In genomic region chr19:6334673-6335457, GRCm38 (mm10) we compare ENCODE assay signal across 8 mouse cellular contexts. TPM values are rescaled to one million over a fixed set of nuclear protein-coding genes. Genes with fewer than 3 reads are reported as not detected.
DNase-seq lines count a peak whose midpoint lies in the region; ATAC-seq and TF ChIP-seq lines count a peak whose summit lies in the region.

Men1 (plus strand) TSS chr19:6334979.

- peaks cover 13% of the 10 kb centered on the region for H3K79me3 ChIP-seq in C2C12 (ENCODE audit: low read depth)

- peak within 1 kb of the TSS; percentile 91 for H3K4me2 ChIP-seq in heart, embryonic 11.5 days
- peak within 1 kb of the TSS; percentile 94 for H3K4me2 ChIP-seq in kidney, embryonic 16.5 days (replicated peaks; ENCODE audit: low read depth, low read length)
- H3K4me2 ChIP-seq in myocyte (ENCODE audit: low read depth): peak within 1 kb of the TSS; percentile 95

- TF ChIP-seq POLR2A in brain, embryonic 14.5 days (IDR thresholded peaks at IDR 0.05; ENCODE audit: borderline replicate concordance, extremely low read depth, insufficient read depth, insufficient read length, poor library complexity, severe bottlenecking): peak; percentile 68; the same call in 1 of the 2 replicates
- peak; percentile 55; the same call in 1 of the 2 replicates for TF ChIP-seq POLR2A in liver, adult 2 months (IDR thresholded peaks at IDR 0.05; ENCODE audit: extremely low read depth, insufficient read depth, low read length)
- peak; percentile 54 for TF ChIP-seq POLR2A in myocyte (IDR thresholded peaks at IDR 0.05; ENCODE audit: insufficient read length, low read depth)

- peak within 1 kb of the TSS; percentile 89 for H3K4me3 ChIP-seq in C2C12 (ENCODE audit: insufficient read depth, poor library complexity, severe bottlenecking)
- H3K4me3 ChIP-seq in erythroblast, embryonic 14.5 days (replicated peaks): peak within 1 kb of the TSS; percentile 80
- H3K4me3 ChIP-seq in heart, embryonic 11.5 days (ENCODE audit: low read depth, low read length): peak within 1 kb of the TSS; percentile 89
- H3K4me3 ChIP-seq in kidney, embryonic 16.5 days (ENCODE audit: low read length): peak within 1 kb of the TSS; percentile 87
- H3K4me3 ChIP-seq in liver, adult 2 months (ENCODE audit: insufficient read depth, low read depth, low read length): peak within 1 kb of the TSS; percentile 79
- H3K4me3 ChIP-seq in myocyte: peak within 1 kb of the TSS; percentile 82

- H3K27me3 ChIP-seq in C2C12 (ENCODE audit: control insufficient read depth, insufficient read depth, insufficient read length) (no peaks in the 10 kb centered on the region), myocyte (ENCODE audit: control insufficient read depth, insufficient read depth, insufficient read length) (no peaks in the 10 kb centered on the region)
- no peaks in the 10 kb centered on the region for H3K27me3 ChIP-seq in erythroblast, embryonic 14.5 days (ENCODE audit: control insufficient read depth)
- no peaks in the 10 kb centered on the region for H3K27me3 ChIP-seq in heart, embryonic 11.5 days (ENCODE audit: control insufficient read depth, insufficient read depth, low read length)
- no peaks in the 10 kb centered on the region for H3K27me3 ChIP-seq in kidney, embryonic 16.5 days (ENCODE audit: insufficient read depth, low read length)
- no peaks in the 10 kb centered on the region for H3K27me3 ChIP-seq in liver, adult 2 months (ENCODE audit: control insufficient read depth, insufficient read depth, low read length)
- no peaks in the 10 kb centered on the region for H3K27me3 ChIP-seq in splenic B cell, adult 2 months (ENCODE audit: control insufficient read depth, insufficient read depth, low read length, poor library complexity, severe bottlenecking)

- H3K79me2 ChIP-seq in C2C12 (ENCODE audit: control insufficient read depth, insufficient read depth) (peaks cover 28% of the 10 kb centered on the region), myocyte (ENCODE audit: control insufficient read depth, insufficient read depth) (peaks cover 16% of the 10 kb centered on the region)
- peaks cover 3% of the 10 kb centered on the region; the same call in 1 of the 2 replicates for H3K79me2 ChIP-seq in liver, adult 2 months (ENCODE audit: control insufficient read depth, insufficient read depth, low read length)

- H3K27ac ChIP-seq in heart, embryonic 11.5 days (ENCODE audit: low read depth, low read length): peak within 1 kb of the TSS; percentile 66
- peak within 1 kb of the TSS; percentile 82 for H3K27ac ChIP-seq in kidney, embryonic 16.5 days (ENCODE audit: low read length)
- peak within 1 kb of the TSS; percentile 92 for H3K27ac ChIP-seq in liver, adult 2 months (replicated peaks; ENCODE audit: insufficient read depth, low read depth, low read length)

- no peaks in the 10 kb centered on the region for H3K9me3 ChIP-seq in erythroblast, embryonic 14.5 days (ENCODE audit: control insufficient read depth, low read length)
- H3K9me3 ChIP-seq in heart, embryonic 11.5 days (replicated peaks; ENCODE audit: control insufficient read depth, low read length): no peaks in the 10 kb centered on the region
- H3K9me3 ChIP-seq in kidney, embryonic 16.5 days (ENCODE audit: low read length): no peaks in the 10 kb centered on the region

- peak; percentile 80 for ATAC-seq in heart, embryonic 11.5 days (replicated peaks; ENCODE audit: insufficient number of reproducible peaks, low FRiP score, low TSS enrichment)
- ATAC-seq in kidney, embryonic 16.5 days (ENCODE audit: low FRiP score, low TSS enrichment): peak; percentile 93

- no peak for TF ChIP-seq CTCF in C2C12 (IDR thresholded peaks at IDR 0.05; ENCODE audit: control insufficient read depth, insufficient read depth, insufficient read length)
- peak; percentile 37; the same call in 1 of the 2 replicates for TF ChIP-seq CTCF in brain, embryonic 14.5 days (IDR thresholded peaks at IDR 0.05; ENCODE audit: borderline replicate concordance, extremely low read depth, insufficient read depth, insufficient read length)
- TF ChIP-seq CTCF in liver, adult 2 months (IDR thresholded peaks at IDR 0.05; ENCODE audit: low read depth, low read length): no peak

- peak within 1 kb of the TSS; percentile 86 for H3K9ac ChIP-seq in heart, embryonic 11.5 days (ENCODE audit: low read depth, low read length)
- H3K9ac ChIP-seq in kidney, embryonic 16.5 days (replicated peaks; ENCODE audit: low read length): peak within 1 kb of the TSS; percentile 85
- peak within 1 kb of the TSS; percentile 93 for H3K9ac ChIP-seq in liver, adult 2 months (ENCODE audit: low read depth, low read length)

- peak; percentile 100 for DNase-seq in brain, embryonic 14.5 days (ENCODE audit: low read depth)
- DNase-seq in liver, adult 2 months (ENCODE audit: extremely low read depth, low read depth, low spot score): peak; percentile 99
- DNase-seq in splenic B cell, adult 2 months (ENCODE audit: low read depth, low spot score): peak; percentile 91

- H3K4me1 ChIP-seq in erythroblast, embryonic 14.5 days (ENCODE audit: control insufficient read depth): peaks cover 61% of the 10 kb centered on the region
- peaks cover 15% of the 10 kb centered on the region for H3K4me1 ChIP-seq in heart, embryonic 11.5 days (ENCODE audit: control insufficient read depth, insufficient read depth, low read length)
- H3K4me1 ChIP-seq in kidney, embryonic 16.5 days (ENCODE audit: insufficient read depth, low read length): peaks cover 39% of the 10 kb centered on the region
- peaks cover 10% of the 10 kb centered on the region for H3K4me1 ChIP-seq in liver, adult 2 months (ENCODE audit: control insufficient read depth, insufficient read depth, low read length)

- H3K36me3 ChIP-seq in C2C12 (ENCODE audit: control insufficient read depth, insufficient read depth) (peaks cover 31% of the 10 kb centered on the region), myocyte (ENCODE audit: control insufficient read depth, insufficient read depth) (peaks cover 16% of the 10 kb centered on the region)
- peaks cover 35% of the 10 kb centered on the region for H3K36me3 ChIP-seq in erythroblast, embryonic 14.5 days (ENCODE audit: control insufficient read depth)
- H3K36me3 ChIP-seq in heart, embryonic 11.5 days (ENCODE audit: control insufficient read depth, insufficient read depth, low read length): peaks cover 26% of the 10 kb centered on the region
- H3K36me3 ChIP-seq in kidney, embryonic 16.5 days (ENCODE audit: insufficient read depth, low read length): peaks cover 31% of the 10 kb centered on the region
- H3K36me3 ChIP-seq in liver, adult 2 months (ENCODE audit: control insufficient read depth, insufficient read depth, low read length): peaks cover 4% of the 10 kb centered on the region; the same call in 1 of the 2 replicates
- H3K36me3 ChIP-seq in splenic B cell, adult 2 months (ENCODE audit: control insufficient read depth, insufficient read depth, low read length, poor library complexity, severe bottlenecking): peaks cover 3% of the 10 kb centered on the region; the same call in 1 of the 2 replicates

- peak within 1 kb of the TSS; percentile 99 for H3ac ChIP-seq in C2C12 (ENCODE audit: control insufficient read depth, insufficient read length, low read depth)
- H3ac ChIP-seq in myocyte (ENCODE audit: control insufficient read depth, insufficient read length): peak within 1 kb of the TSS; percentile 56

- under 1% methylated on average over 39 of the region's 43 CpGs for WGBS in heart, embryonic 11.5 days (ENCODE audit: insufficient replicate concordance)
- under 1% methylated on average over 40 of the region's 43 CpGs for WGBS in kidney, embryonic 16.5 days
- under 1% methylated on average over 43 of the region's 43 CpGs for WGBS in liver, adult 2 months

TF ChIP-seq in C2C12, 6 proteins besides CTCF, POLR2A, EP300 and RAD21:
- TF ChIP-seq MYOG (IDR thresholded peaks at IDR 0.05; ENCODE audit: control insufficient read depth, extremely low read depth, insufficient read length) (no peak), USF1 (IDR thresholded peaks at IDR 0.05; ENCODE audit: low read depth) (peak; percentile 34)
TF ChIP-seq in C2C12: peak in this region for 1.

TF ChIP-seq in myocyte, 11 proteins besides CTCF, POLR2A, EP300 and RAD21:
- TF ChIP-seq TCF12 (IDR thresholded peaks at IDR 0.05; ENCODE audit: insufficient read depth, poor library complexity, severe bottlenecking) (no peak), MYOG (IDR thresholded peaks at IDR 0.05; ENCODE audit: control insufficient read depth in 1 of 3, insufficient read depth in 1 of 3, insufficient read length in 2 of 3, low read depth in 2 of 3) (peak in 1 of 3 experiments; percentile 26), USF1 (IDR thresholded peaks at IDR 0.05; ENCODE audit: low read depth) (peak; percentile 51)
TF ChIP-seq in myocyte: peak in this region for 2.

RNA-seq across cellular contexts. Expression of gene Men1, which starts in this region (rescaled TPM):
- polyA plus RNA-seq in C2C12 (2012; fragmentation: generic; extraction: Trizol) (51.0 TPM), myocyte (2012; fragmentation: generic; extraction: Trizol) (37.2 TPM)
- polyA plus RNA-seq in brain, embryonic 14.5 days (2012; rRNA removed): 105 and 129 TPM in 2 replicates
- polyA plus RNA-seq in erythroblast, embryonic 14.5 days (2012): 6.4 and 8.3 TPM in 2 replicates
- 31.8 and 35.1 TPM in 2 replicates for polyA plus RNA-seq in heart, embryonic 11.5 days (2014; fragmentation: Nextera tagmentation; extraction: Ambion mirVana)
- 93.0 and 96.2 TPM in 2 replicates for polyA plus RNA-seq in kidney, embryonic 16.5 days (2015; fragmentation: Nextera tagmentation; extraction: Ambion mirVana)
- 9.3 and 10.1 TPM in 2 replicates for total RNA-seq in liver, adult 2 months (2014; rRNA removed)
- 26.6 and 29.4 TPM in 2 replicates for polyA plus RNA-seq in liver, adult 2 months (2012; rRNA removed)

Comparison
In these comparisons a context has a peak if more than half of its experiments do, and no peak if none do; other contexts are left out.
1. Peak in every context shown above with its lines: DNase-seq, ATAC-seq, H3K4me3 ChIP-seq and H3K27ac ChIP-seq.